Mouse (Mus musculus) midbrain, embryonic 16.5 days (tissue): Measurements from ENCODE around the gene Tmem189. TPM values are rescaled to one million over a fixed set of nuclear protein-coding genes. Genes with fewer than 3 reads are reported as not detected.

Experiments used
- ATAC-seq: fragments of 200-750 bp; cut with Nextera tagmentation; 2 replicates; pipeline ENCODE4 v1.8.0; 2017; ENCODE audit warnings: moderate TSS enrichment
- H3K27ac ChIP-seq: fragments of 300-500 bp; sonication (generic); 2 replicates; pipeline ENCODE4 v1.5.1; 2014; ENCODE audit warnings: mild to moderate bottlenecking, low read length, mixed read lengths
- H3K27me3 ChIP-seq: fragments of 300-500 bp; sonication (generic); 2 replicates; pipeline ENCODE4 v1.6.1; 2014; ENCODE audit warnings: low read depth, low read length, mixed read lengths; ENCODE audit not compliant: control insufficient read depth, insufficient read depth
- H3K36me3 ChIP-seq: fragments of 300-500 bp; sonication (generic); 2 replicates; pipeline ENCODE4 v1.6.1; 2014; ENCODE audit warnings: mild to moderate bottlenecking, low read length, moderate library complexity, mixed read lengths; ENCODE audit not compliant: control insufficient read depth, insufficient read depth
- H3K4me1 ChIP-seq: fragments of 300-500 bp; sonication (generic); 2 replicates; pipeline ENCODE4 v1.6.1; 2014; ENCODE audit warnings: mild to moderate bottlenecking, low read length, mixed read lengths; ENCODE audit not compliant: control insufficient read depth, insufficient read depth
- H3K4me2 ChIP-seq: fragments of 300-500 bp; sonication (generic); 2 replicates; pipeline ENCODE4 v1.6.1; 2014; ENCODE audit warnings: mild to moderate bottlenecking, low read length, mixed read lengths
- H3K4me3 ChIP-seq: fragments of 300-500 bp; sonication (generic); 2 replicates; pipeline ENCODE4 v1.5.1; 2014; ENCODE audit warnings: low read depth, mild to moderate bottlenecking, low read length, moderate library complexity, mixed read lengths
- H3K9ac ChIP-seq: fragments of 300-500 bp; sonication (generic); 2 replicates; pipeline ENCODE4 v1.6.1; 2014; ENCODE audit warnings: low read depth, low read length, mixed read lengths
- H3K9me3 ChIP-seq: fragments of 300-500 bp; sonication (generic); replicated peaks from 2 replicates; pipeline ENCODE4 v1.6.1; 2014; ENCODE audit warnings: mild to moderate bottlenecking, low read length, mixed read lengths; ENCODE audit not compliant: control insufficient read depth, poor library complexity, severe bottlenecking
- WGBS: fragments of 180-500 bp; shearing (Covaris S2); extraction: QIAGEN DNeasy Blood & Tissue Kit; methylation state at CpG from one replicate; pipeline ENCODE4 v1.1.7; 2014; 5-methylcytosine and 5-hydroxymethylcytosine counted together
- polyA plus RNA-seq: library from polyadenylated mRNA; unstranded; fragments of >200 nt; fragmentation: Nextera tagmentation; extraction: Ambion mirVana; gene quantifications from 2 replicates; pipeline ENCODE4 v1.2.1, GENCODE M21; 2015

The Tmem189 gene
- polyA plus RNA-seq, 1 experiment from 2014 or later: 30.3 TPM

- no peaks in the 10 kb centered on the region for H3K36me3 ChIP-seq
- no peak overlapping the region for H3K9ac ChIP-seq
- no peak overlapping the region for H3K4me3 ChIP-seq
- no peak for ATAC-seq
- no peak overlapping the region for H3K4me2 ChIP-seq
- no peaks in the 10 kb centered on the region for H3K4me1 ChIP-seq
- H3K27ac ChIP-seq: no peak overlapping the region
- H3K9me3 ChIP-seq: no peaks in the 10 kb centered on the region
- no peaks in the 10 kb centered on the region for H3K27me3 ChIP-seq
- WGBS: 74% methylated on average over 11 of the region's 11 CpGs
These were observed 16.7 kb upstream of the Tmem189 start for GRCm38 (mm10) chr2:167706183-167706939.

- no peaks in the 10 kb centered on the region for H3K36me3 ChIP-seq
- 95% methylated on average over 4 of the region's 4 CpGs for WGBS
These were observed 14.8 kb upstream of the Tmem189 start for GRCm38 (mm10) chr2:167704409-167704808.

DNA sequence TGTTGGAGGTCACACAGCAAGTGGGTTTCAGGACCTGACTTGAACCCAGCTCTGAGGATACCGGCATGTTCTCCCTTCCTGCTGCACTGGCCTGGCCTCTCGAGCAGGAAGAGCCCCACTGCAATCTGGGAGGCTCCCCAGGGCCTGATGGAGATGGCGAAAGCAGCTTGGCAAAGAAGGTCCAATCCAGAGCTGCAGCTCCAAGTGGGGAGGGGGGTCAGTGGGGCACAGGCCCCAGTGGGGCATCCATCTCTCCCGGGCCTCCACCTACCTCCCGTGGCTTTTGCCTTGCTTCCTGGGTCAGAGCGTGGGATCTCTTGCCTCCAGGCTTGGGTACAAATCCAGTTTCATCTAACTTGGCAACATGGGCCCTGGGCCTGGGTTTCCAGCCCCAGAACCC lies 12.5 kb upstream of the Tmem189 start:
- Histone ChIP-seq H3K27me3 (no peaks in the 10 kb centered on the region), H3K27ac (no peak overlapping the region), H3K4me1 (no peaks in the 10 kb centered on the region), H3K9ac (no peak overlapping the region), H3K4me3 (no peak overlapping the region), H3K9me3 (no peaks in the 10 kb centered on the region), H3K4me2 (no peak overlapping the region), H3K36me3 (no peaks in the 10 kb centered on the region)
- 72% methylated on average over 6 of the region's 6 CpGs for WGBS
- ATAC-seq: no peak

More at GRCm38 (mm10) chr2:167704409-167704808, 14.8 kb upstream of the Tmem189 start:
- H3K27me3 ChIP-seq: no peaks in the 10 kb centered on the region
- no peaks in the 10 kb centered on the region for H3K4me1 ChIP-seq
- H3K4me3 ChIP-seq: no peak overlapping the region
- no peaks in the 10 kb centered on the region for H3K9me3 ChIP-seq
- no peak overlapping the region for H3K27ac ChIP-seq
- ATAC-seq: no peak
- no peak overlapping the region for H3K9ac ChIP-seq
- H3K4me2 ChIP-seq: no peak overlapping the region

DNA sequence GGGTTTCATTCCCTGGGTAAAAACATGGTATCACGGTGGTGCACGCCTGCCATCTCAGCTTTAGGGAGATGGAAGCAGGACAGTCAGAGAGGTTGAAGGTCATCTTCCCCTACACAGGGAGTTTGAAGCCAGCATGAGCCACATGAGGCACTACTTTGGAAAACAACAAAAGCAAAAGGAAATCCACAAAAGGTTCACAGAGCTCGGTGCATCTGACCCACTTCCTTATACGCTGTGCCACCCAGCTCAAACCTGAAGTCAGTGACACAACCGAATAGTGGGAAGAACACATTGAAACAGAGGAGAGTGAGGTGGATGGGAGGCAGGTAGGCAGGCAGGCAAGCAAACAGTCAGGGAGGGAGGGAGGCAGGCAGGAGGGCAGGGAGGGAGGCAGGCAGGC lies 11.8 kb upstream of the Tmem189 start:
- Histone ChIP-seq H3K4me3 (no peak overlapping the region), H3K9ac (no peak overlapping the region), H3K9me3 (no peaks in the 10 kb centered on the region), H3K4me1 (no peaks in the 10 kb centered on the region), H3K4me2 (no peak overlapping the region), H3K36me3 (no peaks in the 10 kb centered on the region), H3K27ac (no peak overlapping the region), H3K27me3 (no peaks in the 10 kb centered on the region)
- WGBS: 66% methylated on average over 5 of the region's 5 CpGs
- ATAC-seq: no peak

GRCm38 (mm10) chr2:167700018-167700417 lies 10.4 kb upstream of the Tmem189 start:
- Histone ChIP-seq H3K9me3 (no peaks in the 10 kb centered on the region), H3K36me3 (no peaks in the 10 kb centered on the region), H3K4me1 (no peaks in the 10 kb centered on the region), H3K4me3 (no peak overlapping the region), H3K4me2 (no peak overlapping the region), H3K27ac (no peak overlapping the region), H3K27me3 (no peaks in the 10 kb centered on the region), H3K9ac (no peak overlapping the region)
- ATAC-seq: no peak
- WGBS: 81% methylated on average over 5 of the region's 5 CpGs

DNA sequence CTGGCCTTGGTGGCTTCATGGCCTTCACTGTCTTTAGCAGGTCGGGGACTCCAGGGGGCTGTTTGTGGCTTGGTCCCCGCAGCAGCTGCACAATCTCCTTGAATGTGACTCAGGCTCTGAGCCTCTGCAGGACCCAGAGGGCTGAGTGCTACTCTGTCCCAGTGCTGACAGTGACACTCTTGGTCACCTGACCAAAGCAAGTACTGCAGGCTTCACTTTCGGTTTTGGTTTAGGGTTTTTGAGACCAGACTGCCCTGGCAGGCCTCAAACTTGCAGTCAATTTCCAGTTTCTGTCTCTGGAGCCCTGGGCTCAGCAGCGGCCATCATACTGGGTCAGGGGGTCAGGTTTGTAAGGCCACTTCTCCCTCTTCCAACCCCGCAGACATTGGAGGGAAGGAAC lies 8.3 kb upstream of the Tmem189 start:
- Histone ChIP-seq H3K4me3 (no peak overlapping the region), H3K9ac (no peak overlapping the region), H3K27me3 (no peaks in the 10 kb centered on the region; the same call in 1 of the 2 replicates), H3K9me3 (no peaks in the 10 kb centered on the region), H3K36me3 (no peaks in the 10 kb centered on the region), H3K4me2 (no peak overlapping the region), H3K27ac (no peak overlapping the region), H3K4me1 (no peaks in the 10 kb centered on the region)
- 75% methylated on average over 5 of the region's 5 CpGs for WGBS
- no peak for ATAC-seq

- no peak overlapping the region for H3K4me3 ChIP-seq
- H3K27me3 ChIP-seq: peaks cover 15% of the 10 kb centered on the region
- H3K9ac ChIP-seq: no peak overlapping the region; the same call in 1 of the 2 replicates
- H3K27ac ChIP-seq: no peak overlapping the region
- no peaks in the 10 kb centered on the region for H3K4me1 ChIP-seq
- 92% methylated on average over 7 of the region's 7 CpGs for WGBS
- no peak overlapping the region for H3K4me2 ChIP-seq
- no peak for ATAC-seq
- no peaks in the 10 kb centered on the region for H3K36me3 ChIP-seq
- H3K9me3 ChIP-seq: no peaks in the 10 kb centered on the region
These were observed 6.5 kb upstream of the Tmem189 start for GRCm38 (mm10) chr2:167696143-167696542.

GRCm38 (mm10) chr2:167695491-167695890 lies 5.9 kb upstream of the Tmem189 start:
- H3K27me3 ChIP-seq: peaks cover 22% of the 10 kb centered on the region
- no peak overlapping the region for H3K4me2 ChIP-seq
- H3K9ac ChIP-seq: no peak overlapping the region
- WGBS: 74% methylated on average over 14 of the region's 14 CpGs
- no peak overlapping the region for H3K27ac ChIP-seq
- H3K4me1 ChIP-seq: no peaks in the 10 kb centered on the region
- H3K36me3 ChIP-seq: no peaks in the 10 kb centered on the region
- H3K4me3 ChIP-seq: no peak overlapping the region
- ATAC-seq: no peak
- H3K9me3 ChIP-seq: no peaks in the 10 kb centered on the region

GRCm38 (mm10) chr2:167694963-167695362 lies 5.3 kb upstream of the Tmem189 start:
- peaks cover 24% of the 10 kb centered on the region for H3K27me3 ChIP-seq
- no peak overlapping the region for H3K4me3 ChIP-seq
- H3K4me1 ChIP-seq: 0 out of 2 replicates have a peak, but pooled peaks cover under 1% of the 10 kb centered on the region
- H3K36me3 ChIP-seq: no peaks in the 10 kb centered on the region
- H3K4me2 ChIP-seq: no peak overlapping the region
- H3K27ac ChIP-seq: no peak overlapping the region
- 95% methylated on average over 7 of the region's 7 CpGs for WGBS
- ATAC-seq: no peak
- no peak overlapping the region for H3K9ac ChIP-seq
- H3K9me3 ChIP-seq: no peaks in the 10 kb centered on the region
